Mouse (Mus musculus): ENCODE data around the gene Serpinb6b.
"Not testable (repeated sequence)": the region's sequence is repeated elsewhere in the genome, so short reads cannot be mapped to it uniquely, and the experiment has no call there.

Serpinb6b gene

GRCm38 (mm10) chr13:32956537-32956936 is 8.5 kb upstream of the Serpinb6b start:
- Histone ChIP-seq H3K9me3 (ENCODE audit: low read length) (peaks cover 49% of the 10 kb centered on the region), H3K4me3 (replicated peaks; ENCODE audit: low read length) (no peak overlapping the region), H3K27me3 (ENCODE audit: insufficient read depth, low read length) (no peaks in the 10 kb centered on the region), H3K4me1 (replicated peaks; ENCODE audit: low read depth, low read length) (no peaks in the 10 kb centered on the region), H3K36me3 (ENCODE audit: insufficient read depth, low read length) (no peaks in the 10 kb centered on the region)
- TF ChIP-seq CTCF (conservative IDR thresholded peaks at IDR 0.05; ENCODE audit: low read length) (no peak), NANOG (IDR thresholded peaks at IDR 0.05; ENCODE audit: borderline replicate concordance, low read length) (no peak), POU5F1 (IDR thresholded peaks at IDR 0.05; ENCODE audit: borderline replicate concordance, low read length) (no peak)

DNA sequence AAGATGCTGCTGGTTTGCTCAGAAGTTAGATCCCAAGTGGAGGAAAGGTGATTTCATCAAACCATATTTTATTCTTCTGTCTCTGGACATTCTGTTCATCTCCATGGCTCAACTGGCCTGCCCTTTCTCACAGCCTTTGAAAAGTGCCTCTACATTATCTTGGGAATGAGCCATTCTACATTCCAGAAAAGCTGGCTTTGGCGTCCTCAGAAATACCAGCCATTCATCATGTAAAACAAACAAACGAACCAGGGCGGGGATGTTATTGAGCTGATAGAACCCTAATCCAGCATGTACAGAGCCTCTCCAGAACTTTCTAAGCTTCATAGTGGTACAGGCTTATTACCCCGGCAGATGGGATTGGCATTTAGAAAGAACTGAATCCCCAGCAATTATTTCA is 7.1 kb upstream of the Serpinb6b start:
- peaks cover 49% of the 10 kb centered on the region for H3K9me3 ChIP-seq (ENCODE audit: low read length)
- no peak for TF ChIP-seq NANOG (IDR thresholded peaks at IDR 0.05; ENCODE audit: borderline replicate concordance, low read length)
- no peak for TF ChIP-seq CTCF (conservative IDR thresholded peaks at IDR 0.05; ENCODE audit: low read length)
- no peak for TF ChIP-seq POU5F1 (IDR thresholded peaks at IDR 0.05; ENCODE audit: borderline replicate concordance, low read length)
- no peaks in the 10 kb centered on the region for H3K4me1 ChIP-seq (replicated peaks; ENCODE audit: low read depth, low read length)
- H3K36me3 ChIP-seq (ENCODE audit: insufficient read depth, low read length) = no peaks in the 10 kb centered on the region
- H3K27me3 ChIP-seq (ENCODE audit: insufficient read depth, low read length) = no peaks in the 10 kb centered on the region
- no peak overlapping the region for H3K4me3 ChIP-seq (replicated peaks; ENCODE audit: low read length)

- not testable (repeated sequence) for H3K27me3 ChIP-seq (ENCODE audit: insufficient read depth, low read length); H3K4me3 ChIP-seq (replicated peaks; ENCODE audit: low read length); H3K4me1 ChIP-seq (replicated peaks; ENCODE audit: low read depth, low read length); H3K36me3 ChIP-seq (ENCODE audit: insufficient read depth, low read length)
- H3K9me3 ChIP-seq (ENCODE audit: low read length) = peaks cover 49% of the 10 kb centered on the region
These were observed 6.5 kb upstream of the Serpinb6b start for GRCm38 (mm10) chr13:32958521-32958920.

DNA sequence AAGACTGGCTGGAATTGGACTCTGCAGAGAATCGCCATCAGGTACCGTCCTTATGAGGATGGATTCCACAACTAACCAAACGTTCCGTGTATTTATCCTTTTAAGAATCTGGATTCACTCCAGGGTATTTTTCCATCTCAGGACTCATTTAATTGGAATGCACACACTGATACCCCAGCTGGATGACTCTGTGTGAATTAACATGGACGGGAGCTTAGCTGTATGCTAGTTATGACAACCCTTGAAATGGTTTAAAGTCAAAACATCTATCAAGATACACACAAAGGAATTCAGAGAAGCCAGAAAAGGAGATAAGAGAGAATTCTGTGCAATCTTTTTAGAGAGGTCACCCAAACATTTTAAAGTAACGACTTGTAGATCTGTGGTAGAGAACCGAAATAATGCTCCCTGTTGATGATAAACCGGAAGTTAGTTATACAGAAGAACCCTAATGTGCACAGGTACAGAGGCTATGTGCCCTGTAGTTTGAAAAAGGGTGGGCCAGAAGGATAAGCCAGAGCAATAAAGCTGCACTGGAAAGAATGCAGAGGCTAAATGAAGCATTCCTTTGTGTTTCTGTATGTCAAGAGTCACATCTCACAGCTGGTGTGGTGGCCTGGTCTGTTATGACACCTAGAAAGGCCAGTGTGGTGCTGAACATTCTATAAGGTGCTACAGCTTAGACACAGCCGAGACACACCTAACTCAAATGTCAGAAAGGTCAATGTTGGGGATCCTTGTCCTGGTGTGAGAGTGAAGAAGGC is 837 bp upstream of the Serpinb6b start:
- Histone ChIP-seq H3K9me3 (ENCODE audit: low read length) (peaks cover 5% of the 10 kb centered on the region; the same call in 1 of the 2 replicates), H3K4me3 (replicated peaks; ENCODE audit: low read length) (no peak overlapping the region), H3K36me3 (ENCODE audit: insufficient read depth, low read length) (no peaks in the 10 kb centered on the region), H3K4me1 (replicated peaks; ENCODE audit: low read depth, low read length) (peaks cover 4% of the 10 kb centered on the region), H3K27me3 (ENCODE audit: insufficient read depth, low read length) (no peaks in the 10 kb centered on the region)
- TF ChIP-seq CTCF (conservative IDR thresholded peaks at IDR 0.05; ENCODE audit: low read length) = no peak
- no peak for TF ChIP-seq NANOG (IDR thresholded peaks at IDR 0.05; ENCODE audit: borderline replicate concordance, low read length)
- TF ChIP-seq POU5F1 (IDR thresholded peaks at IDR 0.05; ENCODE audit: borderline replicate concordance, low read length) = no peak

GRCm38 (mm10) chr13:32966116-32966515 is 1.1 kb downstream of the Serpinb6b start:
- Histone ChIP-seq H3K4me1 (replicated peaks; ENCODE audit: low read depth, low read length) (peaks cover 4% of the 10 kb centered on the region), H3K27me3 (ENCODE audit: insufficient read depth, low read length) (no peaks in the 10 kb centered on the region), H3K4me3 (replicated peaks; ENCODE audit: low read length) (no peak overlapping the region), H3K36me3 (ENCODE audit: insufficient read depth, low read length) (no peaks in the 10 kb centered on the region), H3K9me3 (ENCODE audit: low read length) (0 out of 2 replicates have a peak, but pooled peaks cover 5% of the 10 kb centered on the region)
- TF ChIP-seq POU5F1 (IDR thresholded peaks at IDR 0.05; ENCODE audit: borderline replicate concordance, low read length) (no peak), CTCF (conservative IDR thresholded peaks at IDR 0.05; ENCODE audit: low read length) (no peak), NANOG (IDR thresholded peaks at IDR 0.05; ENCODE audit: borderline replicate concordance, low read length) (no peak)

DNA sequence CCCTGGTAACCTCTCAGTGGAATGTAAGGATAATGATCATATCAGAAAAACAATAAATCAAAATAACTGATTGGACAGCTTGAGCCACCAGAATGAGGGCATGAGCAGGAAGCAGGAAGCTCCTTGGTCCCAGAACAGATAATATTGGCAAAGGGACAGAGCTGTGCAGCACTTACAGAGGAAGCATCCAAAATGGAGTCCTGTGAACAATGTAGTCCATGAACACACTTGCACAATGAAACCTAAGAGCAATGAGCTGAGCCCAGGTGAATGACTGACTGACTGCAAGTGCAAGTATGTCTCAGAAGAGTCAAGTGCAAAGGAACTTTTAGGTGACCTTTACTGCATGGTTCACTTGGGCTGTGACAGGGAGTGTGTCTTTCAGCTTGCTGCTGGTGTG is 2.2 kb downstream of the Serpinb6b start:
- Histone ChIP-seq H3K4me3 (replicated peaks; ENCODE audit: low read length) (no peak overlapping the region), H3K36me3 (ENCODE audit: insufficient read depth, low read length) (no peaks in the 10 kb centered on the region), H3K4me1 (replicated peaks; ENCODE audit: low read depth, low read length) (peaks cover 4% of the 10 kb centered on the region), H3K27me3 (ENCODE audit: insufficient read depth, low read length) (no peaks in the 10 kb centered on the region), H3K9me3 (ENCODE audit: low read length) (0 out of 2 replicates have a peak, but pooled peaks cover 5% of the 10 kb centered on the region)
- TF ChIP-seq POU5F1 (IDR thresholded peaks at IDR 0.05; ENCODE audit: borderline replicate concordance, low read length) = no peak
- TF ChIP-seq NANOG (IDR thresholded peaks at IDR 0.05; ENCODE audit: borderline replicate concordance, low read length) = no peak
- TF ChIP-seq CTCF (conservative IDR thresholded peaks at IDR 0.05; ENCODE audit: low read length) = no peak

DNA sequence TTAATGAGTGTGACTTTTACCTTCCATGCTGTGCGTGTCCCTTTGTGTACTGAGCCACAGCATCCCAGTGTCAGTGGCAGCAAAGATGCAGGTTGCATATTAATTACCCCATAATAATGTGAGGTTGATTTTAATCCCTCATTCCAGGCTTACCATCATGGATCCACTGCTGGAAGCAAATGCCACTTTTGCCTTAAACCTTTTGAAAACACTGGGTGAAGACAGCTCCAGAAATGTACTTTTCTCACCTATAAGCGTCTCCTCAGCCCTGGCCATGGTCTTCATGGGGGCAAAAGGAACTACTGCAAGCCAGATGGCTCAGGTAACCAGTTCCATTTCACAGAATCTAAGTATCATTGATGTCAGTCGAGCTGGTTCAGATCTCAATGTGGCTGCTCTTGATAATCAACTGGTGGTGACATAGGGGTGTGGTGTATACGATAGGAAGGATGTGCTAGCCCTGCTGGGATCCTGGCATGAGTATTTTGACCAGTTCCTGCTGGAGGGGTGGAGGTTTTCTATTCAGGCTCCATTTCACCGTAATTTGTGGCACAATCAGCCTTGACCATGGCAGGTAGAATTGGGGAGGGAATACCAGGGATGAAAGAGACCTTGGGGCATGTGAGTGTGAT is 3.5 kb downstream of the Serpinb6b start:
- Histone ChIP-seq H3K4me1 (replicated peaks; ENCODE audit: low read depth, low read length) (peaks cover 4% of the 10 kb centered on the region), H3K27me3 (ENCODE audit: insufficient read depth, low read length) (no peaks in the 10 kb centered on the region), H3K36me3 (ENCODE audit: insufficient read depth, low read length) (no peaks in the 10 kb centered on the region), H3K4me3 (replicated peaks; ENCODE audit: low read length) (no peak overlapping the region), H3K9me3 (ENCODE audit: low read length) (0 out of 2 replicates have a peak, but pooled peaks cover 5% of the 10 kb centered on the region)
- TF ChIP-seq NANOG (IDR thresholded peaks at IDR 0.05; ENCODE audit: borderline replicate concordance, low read length) (no peak), POU5F1 (IDR thresholded peaks at IDR 0.05; ENCODE audit: borderline replicate concordance, low read length) (no peak), CTCF (conservative IDR thresholded peaks at IDR 0.05; ENCODE audit: low read length) (no peak)

DNA sequence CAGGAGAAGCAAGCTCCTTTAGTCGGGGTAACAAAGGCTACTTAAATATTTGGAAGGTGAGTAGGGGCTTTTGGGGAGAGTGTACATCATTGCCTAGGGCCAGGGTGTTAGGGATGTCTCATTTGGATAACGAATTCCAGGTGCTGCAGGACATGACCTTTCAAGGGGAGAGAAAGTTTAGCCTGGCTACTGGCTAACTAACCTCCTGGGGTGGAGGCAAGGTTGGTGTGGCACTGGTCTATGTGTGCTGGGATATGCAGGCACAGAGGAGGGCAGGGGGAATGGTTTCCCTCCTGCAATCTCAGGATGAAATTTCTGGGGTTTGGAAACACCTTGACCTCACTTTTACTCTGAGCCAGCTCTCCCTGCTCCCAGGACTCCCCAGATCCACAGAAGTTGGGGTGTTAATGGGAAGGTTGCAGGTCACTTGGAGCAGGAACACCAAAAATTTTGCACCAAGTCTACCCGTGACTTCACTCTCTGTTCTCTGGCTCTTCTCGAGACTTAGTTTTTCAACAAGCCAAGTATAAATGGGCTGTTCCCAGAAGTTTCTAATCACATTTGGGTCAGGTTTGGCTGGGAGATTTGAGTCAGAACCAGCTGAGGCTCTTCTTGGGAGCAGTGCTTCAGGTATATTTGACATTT is 4.1 kb downstream of the Serpinb6b start:
- TF ChIP-seq CTCF (conservative IDR thresholded peaks at IDR 0.05; ENCODE audit: low read length) = no peak
- TF ChIP-seq NANOG (IDR thresholded peaks at IDR 0.05; ENCODE audit: borderline replicate concordance, low read length) = no peak
- TF ChIP-seq POU5F1 (IDR thresholded peaks at IDR 0.05; ENCODE audit: borderline replicate concordance, low read length) = no peak
- Histone ChIP-seq H3K27me3 (ENCODE audit: insufficient read depth, low read length) (no peaks in the 10 kb centered on the region), H3K36me3 (ENCODE audit: insufficient read depth, low read length) (no peaks in the 10 kb centered on the region), H3K4me1 (replicated peaks; ENCODE audit: low read depth, low read length) (peaks cover 4% of the 10 kb centered on the region), H3K9me3 (ENCODE audit: low read length) (0 out of 2 replicates have a peak, but pooled peaks cover 5% of the 10 kb centered on the region), H3K4me3 (replicated peaks; ENCODE audit: low read length) (no peak overlapping the region)

Data from E14TG2a.4 (cell line).